Mouse (Mus musculus) midbrain, embryonic 16.5 days (tissue): ENCODE measurements around the gene Il1rl2. TPM values are rescaled to one million over a fixed set of nuclear protein-coding genes. Genes with fewer than 3 reads are reported as not detected.

Experiments used
- ATAC-seq: fragments of 200-750 bp; cut with Nextera tagmentation; 2 replicates; pipeline ENCODE4 v1.8.0; 2017; ENCODE audit warnings: moderate TSS enrichment
- H3K27ac ChIP-seq: fragments of 300-500 bp; sonication (generic); 2 replicates; pipeline ENCODE4 v1.5.1; 2014; ENCODE audit warnings: mild to moderate bottlenecking, low read length, mixed read lengths
- H3K27me3 ChIP-seq: fragments of 300-500 bp; sonication (generic); 2 replicates; pipeline ENCODE4 v1.6.1; 2014; ENCODE audit warnings: low read depth, low read length, mixed read lengths; ENCODE audit not compliant: control insufficient read depth, insufficient read depth
- H3K36me3 ChIP-seq: fragments of 300-500 bp; sonication (generic); 2 replicates; pipeline ENCODE4 v1.6.1; 2014; ENCODE audit warnings: mild to moderate bottlenecking, low read length, moderate library complexity, mixed read lengths; ENCODE audit not compliant: control insufficient read depth, insufficient read depth
- H3K4me1 ChIP-seq: fragments of 300-500 bp; sonication (generic); 2 replicates; pipeline ENCODE4 v1.6.1; 2014; ENCODE audit warnings: mild to moderate bottlenecking, low read length, mixed read lengths; ENCODE audit not compliant: control insufficient read depth, insufficient read depth
- H3K4me2 ChIP-seq: fragments of 300-500 bp; sonication (generic); 2 replicates; pipeline ENCODE4 v1.6.1; 2014; ENCODE audit warnings: mild to moderate bottlenecking, low read length, mixed read lengths
- H3K4me3 ChIP-seq: fragments of 300-500 bp; sonication (generic); 2 replicates; pipeline ENCODE4 v1.5.1; 2014; ENCODE audit warnings: low read depth, mild to moderate bottlenecking, low read length, moderate library complexity, mixed read lengths
- H3K9ac ChIP-seq: fragments of 300-500 bp; sonication (generic); 2 replicates; pipeline ENCODE4 v1.6.1; 2014; ENCODE audit warnings: low read depth, low read length, mixed read lengths
- H3K9me3 ChIP-seq: fragments of 300-500 bp; sonication (generic); replicated peaks from 2 replicates; pipeline ENCODE4 v1.6.1; 2014; ENCODE audit warnings: mild to moderate bottlenecking, low read length, mixed read lengths; ENCODE audit not compliant: control insufficient read depth, poor library complexity, severe bottlenecking
- WGBS: fragments of 180-500 bp; shearing (Covaris S2); extraction: QIAGEN DNeasy Blood & Tissue Kit; methylation state at CpG from one replicate; pipeline ENCODE4 v1.1.7; 2014; 5-methylcytosine and 5-hydroxymethylcytosine counted together
- polyA plus RNA-seq: library from polyadenylated mRNA; unstranded; fragments of >200 nt; fragmentation: Nextera tagmentation; extraction: Ambion mirVana; gene quantifications from 2 replicates; pipeline ENCODE4 v1.2.1, GENCODE M21; 2015

The Il1rl2 gene
- polyA plus RNA-seq, 1 experiment from 2014 or later: 0.75 TPM

DNA sequence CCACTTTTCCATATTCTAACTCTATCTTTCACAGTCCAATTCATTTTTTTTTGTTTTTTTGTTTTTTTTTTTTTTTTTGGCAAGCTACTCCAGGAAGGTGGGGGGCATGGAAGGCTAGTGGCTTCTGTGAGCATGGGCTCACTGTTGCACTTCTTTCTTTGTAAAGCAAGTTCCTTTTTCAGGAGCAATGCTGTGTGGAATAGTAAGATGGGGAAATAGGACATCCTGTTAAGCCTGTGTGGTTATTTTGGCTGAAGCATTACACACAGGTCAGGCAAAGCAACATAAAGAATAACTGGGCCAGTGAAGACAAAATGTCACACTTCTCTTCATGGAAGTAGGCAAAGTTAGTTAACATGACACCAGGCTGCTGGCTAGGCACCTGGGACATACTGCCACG lies 85.5 kb downstream of the Il1rl2 start:
- Histone ChIP-seq H3K4me1 (no peaks in the 10 kb centered on the region), H3K9ac (no peak overlapping the region), H3K36me3 (no peaks in the 10 kb centered on the region), H3K4me2 (no peak overlapping the region), H3K9me3 (no peaks in the 10 kb centered on the region), H3K27ac (no peak overlapping the region), H3K27me3 (no peaks in the 10 kb centered on the region), H3K4me3 (no peak overlapping the region)
- ATAC-seq: no peak
- WGBS: 58% methylated on average over 1 of the region's 1 CpGs

DNA sequence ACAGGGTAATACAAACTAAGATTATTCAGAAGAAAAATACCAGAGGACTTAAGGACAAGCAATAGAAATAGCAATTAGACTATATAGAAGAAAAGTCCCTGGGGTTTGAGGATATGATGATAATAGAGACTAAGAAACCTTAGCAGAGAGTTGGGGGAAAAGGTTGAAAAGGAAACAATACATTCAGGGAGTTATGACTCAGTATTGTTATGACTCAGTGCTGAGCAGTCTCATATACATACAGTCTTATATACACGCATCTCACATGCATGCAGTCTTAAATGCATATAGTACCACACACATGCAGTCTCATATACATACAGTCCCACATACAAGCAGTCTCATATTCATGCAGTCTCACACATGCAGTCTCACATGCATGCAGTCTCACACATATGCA lies 88.6 kb downstream of the Il1rl2 start:
- no peaks in the 10 kb centered on the region for H3K4me1 ChIP-seq
- no peaks in the 10 kb centered on the region for H3K27me3 ChIP-seq
- ATAC-seq: no peak
- no peak overlapping the region for H3K4me2 ChIP-seq
- H3K9me3 ChIP-seq: no peaks in the 10 kb centered on the region
- no peak overlapping the region for H3K4me3 ChIP-seq
- H3K36me3 ChIP-seq: no peaks in the 10 kb centered on the region
- H3K27ac ChIP-seq: no peak overlapping the region
- WGBS: 80% methylated on average over 1 of the region's 1 CpGs
- H3K9ac ChIP-seq: no peak overlapping the region

DNA sequence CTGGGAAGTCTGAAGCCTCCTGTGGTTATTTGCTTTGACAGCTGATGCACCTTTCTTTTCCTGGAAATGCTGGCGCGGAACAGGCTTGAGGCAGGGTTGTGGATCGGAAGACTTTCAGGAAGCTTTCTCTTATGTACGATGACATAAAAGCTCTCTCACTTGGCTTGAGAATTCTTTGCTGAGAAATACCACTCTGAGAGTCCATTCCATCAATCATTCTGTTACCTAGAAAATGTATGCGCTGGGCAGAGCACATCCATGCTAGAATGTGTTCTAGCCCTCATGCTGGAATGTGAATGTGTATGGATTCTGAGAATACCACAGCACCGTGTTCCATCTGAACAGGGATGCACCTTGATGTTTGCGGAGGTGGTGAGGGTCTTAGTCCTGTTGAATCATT lies 89.9 kb downstream of the Il1rl2 start:
- ATAC-seq: no peak
- no peak overlapping the region for H3K4me3 ChIP-seq
- H3K9me3 ChIP-seq: no peaks in the 10 kb centered on the region
- no peaks in the 10 kb centered on the region for H3K36me3 ChIP-seq
- 80% methylated on average over 7 of the region's 7 CpGs for WGBS
- H3K9ac ChIP-seq: no peak overlapping the region
- H3K27ac ChIP-seq: no peak overlapping the region
- no peak overlapping the region for H3K4me2 ChIP-seq
- H3K27me3 ChIP-seq: no peaks in the 10 kb centered on the region
- H3K4me1 ChIP-seq: no peaks in the 10 kb centered on the region

- no peaks in the 10 kb centered on the region for H3K4me1 ChIP-seq
- H3K9ac ChIP-seq: no peak overlapping the region
- no peaks in the 10 kb centered on the region for H3K27me3 ChIP-seq
- 72% methylated on average over 7 of the region's 7 CpGs for WGBS
- H3K36me3 ChIP-seq: no peaks in the 10 kb centered on the region
- no peak overlapping the region for H3K4me2 ChIP-seq
- no peak overlapping the region for H3K4me3 ChIP-seq
- H3K9me3 ChIP-seq: no peaks in the 10 kb centered on the region
- no peak for ATAC-seq
- H3K27ac ChIP-seq: no peak overlapping the region
Measured at GRCm38 (mm10) chr1:40414863-40415656, 90.7 kb downstream of the Il1rl2 start.

DNA sequence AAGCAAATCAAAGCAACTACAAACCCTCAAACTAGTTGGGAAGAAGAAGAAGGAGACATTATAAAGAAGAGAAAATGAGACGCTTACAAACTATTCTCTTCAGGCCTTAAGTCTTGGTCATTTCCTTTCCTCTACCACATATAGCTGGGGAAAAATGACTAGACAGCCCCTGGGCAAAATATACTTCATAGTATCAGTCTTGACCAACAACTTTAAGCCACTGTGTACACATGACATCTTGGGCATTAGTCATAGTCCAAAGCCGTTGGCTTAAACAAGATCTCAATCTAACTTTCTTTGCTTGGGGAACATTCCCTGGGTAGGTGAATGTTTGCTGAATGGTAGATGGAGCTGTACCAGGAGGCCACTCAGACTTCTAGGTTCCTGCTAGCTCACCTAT lies 92.6 kb downstream of the Il1rl2 start:
- H3K4me1 ChIP-seq: no peaks in the 10 kb centered on the region
- no peaks in the 10 kb centered on the region for H3K9me3 ChIP-seq
- H3K4me2 ChIP-seq: no peak overlapping the region
- no peak for ATAC-seq
- no peak overlapping the region for H3K9ac ChIP-seq
- H3K4me3 ChIP-seq: no peak overlapping the region
- no peaks in the 10 kb centered on the region for H3K27me3 ChIP-seq
- WGBS: 95% methylated on average over 2 of the region's 2 CpGs
- H3K27ac ChIP-seq: no peak overlapping the region
- no peaks in the 10 kb centered on the region for H3K36me3 ChIP-seq

Other genes with a start within 250 kb of the Il1rl2 start
- 0.68 and 0.72 TPM in 2 replicates for gene Il1r1, start 99.5 kb upstream of the Il1rl2 start, polyA plus RNA-seq
- gene Il1rl1, start 105.0 kb downstream of the Il1rl2 start, polyA plus RNA-seq: 0.04 TPM in 1 of 2 replicates, not detected in the other
- not detected in 2 replicates for gene Il18r1, start 140.9 kb downstream of the Il1rl2 start, polyA plus RNA-seq
- 0.18 and 0.20 TPM in 2 replicates for gene Il18rap, start 190.8 kb downstream of the Il1rl2 start, polyA plus RNA-seq